Mouse (Mus musculus): Measurements from ENCODE around the gene Mrrf. TPM values are rescaled to one million over a fixed set of nuclear protein-coding genes. Genes with fewer than 3 reads are reported as not detected.
"Not testable (repeated sequence)": the region's sequence is repeated elsewhere in the genome, so short reads cannot be mapped to it uniquely, and the experiment has no call there.

The Mrrf gene
- polyA plus RNA-seq, 1 experiment from 2014 or later: 30.4 TPM

DNA sequence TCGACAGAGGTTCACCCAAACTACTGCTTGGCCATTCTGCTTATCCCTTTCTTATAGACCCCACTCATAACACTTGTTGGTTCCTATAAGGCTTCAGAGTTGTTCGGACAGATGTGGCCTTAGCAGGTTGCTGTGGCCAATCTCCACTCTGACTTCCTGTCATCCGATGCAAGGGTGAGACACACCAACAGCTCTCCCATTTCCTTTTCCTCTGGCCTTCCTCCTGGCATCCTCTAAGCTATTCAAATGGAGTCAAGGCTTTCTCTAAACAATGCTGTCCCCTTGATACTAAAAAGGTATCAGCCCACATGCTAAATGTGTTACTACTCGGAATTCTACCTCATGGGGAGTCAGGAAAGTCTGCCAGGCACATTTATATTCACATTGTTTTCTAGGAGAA, 8.2 kb upstream of the Mrrf start:
- no peak for ATAC-seq (ENCODE audit: insufficient read depth)
- no peak overlapping the region for H3K4me3 ChIP-seq (ENCODE audit: low read depth, low read length)
- no peaks in the 10 kb centered on the region for H3K4me1 ChIP-seq (ENCODE audit: insufficient read depth)
- no peaks in the 10 kb centered on the region for H3K27me3 ChIP-seq (ENCODE audit: insufficient read depth, low read length)
- no peak overlapping the region for H3K27ac ChIP-seq (ENCODE audit: low read depth)
- WGBS: 62% methylated on average over 4 of the region's 4 CpGs
- DNase-seq: peak; percentile 34
- H3K9me3 ChIP-seq (ENCODE audit: low read depth, low read length): no peaks in the 10 kb centered on the region
- peaks cover 66% of the 10 kb centered on the region for H3K36me3 ChIP-seq (ENCODE audit: insufficient read depth)
- H3K9ac ChIP-seq: no peak overlapping the region
- no peak overlapping the region for H3K4me2 ChIP-seq
- no peak for TF ChIP-seq CTCF (IDR thresholded peaks at IDR 0.05; ENCODE audit: low read depth)

GRCm38 (mm10) chr2:36129051-36129450, 7.1 kb upstream of the Mrrf start:
- Histone ChIP-seq H3K27me3 (ENCODE audit: insufficient read depth, low read length) (no peaks in the 10 kb centered on the region), H3K4me2 (no peak overlapping the region), H3K27ac (ENCODE audit: low read depth) (no peak overlapping the region), H3K4me1 (ENCODE audit: insufficient read depth) (no peaks in the 10 kb centered on the region), H3K4me3 (ENCODE audit: low read depth, low read length) (no peak overlapping the region), H3K9ac (no peak overlapping the region), H3K36me3 (ENCODE audit: insufficient read depth) (peaks cover 66% of the 10 kb centered on the region), H3K9me3 (ENCODE audit: low read depth, low read length) (no peaks in the 10 kb centered on the region)
- ATAC-seq (ENCODE audit: insufficient read depth) (no peak), DNase-seq (peak; percentile 26)
- WGBS: 78% methylated on average over 3 of the region's 3 CpGs
- no peak for TF ChIP-seq CTCF (IDR thresholded peaks at IDR 0.05; ENCODE audit: low read depth)

- H3K4me2 ChIP-seq: peak overlapping the region; percentile 86
- peaks cover 33% of the 10 kb centered on the region for H3K36me3 ChIP-seq (ENCODE audit: insufficient read depth)
- no peaks in the 10 kb centered on the region for H3K9me3 ChIP-seq (ENCODE audit: low read depth, low read length)
- H3K4me3 ChIP-seq (ENCODE audit: low read depth, low read length): peak overlapping the region; percentile 78
- no peak for DNase-seq
- no peak for ATAC-seq (ENCODE audit: insufficient read depth)
- peak overlapping the region; percentile 92 for H3K27ac ChIP-seq (ENCODE audit: low read depth)
- no peaks in the 10 kb centered on the region for H3K27me3 ChIP-seq (ENCODE audit: insufficient read depth, low read length)
- 1% methylated on average over 4 of the region's 4 CpGs for WGBS
- H3K9ac ChIP-seq: peak overlapping the region; percentile 82
- H3K4me1 ChIP-seq (ENCODE audit: insufficient read depth): peaks cover 7% of the 10 kb centered on the region; the same call in 1 of the 2 replicates
- TF ChIP-seq CTCF (IDR thresholded peaks at IDR 0.05; ENCODE audit: low read depth): no peak
Measured at GRCm38 (mm10) chr2:36135887-36136286, 302 bp upstream of the Mrrf start.

DNA sequence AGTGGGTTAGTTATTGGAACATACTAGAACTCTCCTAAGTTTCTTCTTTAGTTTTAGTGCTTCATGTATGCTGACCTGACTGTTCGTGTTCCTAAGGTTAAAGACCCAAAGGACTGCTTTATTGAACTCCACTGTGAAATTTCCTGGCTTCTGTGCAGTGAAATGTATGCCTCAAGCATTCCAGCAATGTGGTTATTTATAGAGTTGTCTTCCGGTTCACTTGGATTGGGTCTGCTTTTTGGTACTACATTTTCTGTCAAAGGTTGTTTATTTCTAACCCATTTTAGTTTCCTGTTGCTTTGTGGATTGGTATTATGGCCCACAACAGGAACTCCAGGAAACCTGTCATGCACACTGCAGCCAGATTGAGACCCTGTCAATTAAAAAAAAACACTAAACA, 2.9 kb downstream of the Mrrf start:
- 45% methylated on average over 2 of the region's 2 CpGs for WGBS
- H3K9ac ChIP-seq: no peak overlapping the region
- peaks cover 7% of the 10 kb centered on the region; the same call in 1 of the 2 replicates for H3K4me1 ChIP-seq (ENCODE audit: insufficient read depth)
- no peaks in the 10 kb centered on the region for H3K27me3 ChIP-seq (ENCODE audit: insufficient read depth, low read length)
- H3K4me3 ChIP-seq (ENCODE audit: low read depth, low read length): no peak overlapping the region
- H3K36me3 ChIP-seq (ENCODE audit: insufficient read depth): peaks cover 21% of the 10 kb centered on the region
- no peaks in the 10 kb centered on the region for H3K9me3 ChIP-seq (ENCODE audit: low read depth, low read length)
- H3K4me2 ChIP-seq: 0 out of 2 replicates have a peak overlapping the region, but pooled peaks have one; percentile 7
- ATAC-seq (ENCODE audit: insufficient read depth) (no peak), DNase-seq (peak; percentile 52)
- no peak for TF ChIP-seq CTCF (IDR thresholded peaks at IDR 0.05; ENCODE audit: low read depth)
- peak overlapping the region; percentile 55 for H3K27ac ChIP-seq (ENCODE audit: low read depth)

DNA sequence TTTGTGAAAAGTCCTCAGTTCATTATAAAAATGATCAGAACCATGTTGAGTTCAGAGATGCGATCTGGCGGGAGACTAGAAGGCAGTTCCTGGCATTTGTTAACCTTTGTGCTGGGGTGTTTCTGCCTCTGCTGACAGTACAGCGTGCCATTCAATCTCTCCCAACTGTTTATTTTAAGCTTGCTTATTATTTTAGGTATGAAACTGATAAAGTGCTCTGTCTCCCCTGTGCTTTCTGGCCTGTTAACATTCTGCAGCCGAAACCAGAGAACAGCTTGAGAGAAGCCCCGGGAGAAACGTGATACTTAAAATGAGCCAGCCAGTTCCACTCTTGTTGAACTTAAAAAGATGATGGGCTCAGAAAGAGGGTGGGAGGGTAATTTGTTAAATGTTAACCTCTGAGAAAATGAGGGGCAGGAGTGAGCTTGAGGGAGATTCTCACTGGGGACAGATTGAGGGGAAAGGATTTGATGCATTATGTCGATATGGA, 12.7 kb downstream of the Mrrf start:
- Histone ChIP-seq H3K4me3 (ENCODE audit: low read depth, low read length) (no peak overlapping the region), H3K9ac (no peak overlapping the region), H3K36me3 (ENCODE audit: insufficient read depth) (peaks cover 23% of the 10 kb centered on the region), H3K27me3 (ENCODE audit: insufficient read depth, low read length) (no peaks in the 10 kb centered on the region), H3K9me3 (ENCODE audit: low read depth, low read length) (no peaks in the 10 kb centered on the region), H3K27ac (ENCODE audit: low read depth) (no peak overlapping the region), H3K4me2 (no peak overlapping the region), H3K4me1 (ENCODE audit: insufficient read depth) (no peaks in the 10 kb centered on the region)
- no peak for ATAC-seq (ENCODE audit: insufficient read depth)
- WGBS: 49% methylated on average over 7 of the region's 7 CpGs
- no peak for TF ChIP-seq CTCF (IDR thresholded peaks at IDR 0.05; ENCODE audit: low read depth)
- no peak for DNase-seq

GRCm38 (mm10) chr2:36152401-36152800, 16.2 kb downstream of the Mrrf start:
- not testable (repeated sequence) for H3K4me3 ChIP-seq (ENCODE audit: low read depth, low read length); DNase-seq; H3K9ac ChIP-seq; H3K4me1 ChIP-seq (ENCODE audit: insufficient read depth); ATAC-seq (ENCODE audit: insufficient read depth); H3K4me2 ChIP-seq; H3K27ac ChIP-seq (ENCODE audit: low read depth); H3K27me3 ChIP-seq (ENCODE audit: insufficient read depth, low read length); H3K9me3 ChIP-seq (ENCODE audit: low read depth, low read length)
- H3K36me3 ChIP-seq (ENCODE audit: insufficient read depth): peaks cover 31% of the 10 kb centered on the region
- WGBS: 90% methylated on average over 4 of the region's 4 CpGs

- DNase-seq (no peak), ATAC-seq (ENCODE audit: insufficient read depth) (no peak)
- H3K4me2 ChIP-seq: no peak overlapping the region
- no peak overlapping the region for H3K4me3 ChIP-seq (ENCODE audit: low read depth, low read length)
- peaks cover 33% of the 10 kb centered on the region for H3K36me3 ChIP-seq (ENCODE audit: insufficient read depth)
- no peaks in the 10 kb centered on the region for H3K9me3 ChIP-seq (ENCODE audit: low read depth, low read length)
- TF ChIP-seq CTCF (IDR thresholded peaks at IDR 0.05; ENCODE audit: low read depth): no peak
- H3K4me1 ChIP-seq (ENCODE audit: insufficient read depth): no peaks in the 10 kb centered on the region
- no peak overlapping the region for H3K9ac ChIP-seq
- no peaks in the 10 kb centered on the region for H3K27me3 ChIP-seq (ENCODE audit: insufficient read depth, low read length)
- 68% methylated on average over 1 of the region's 1 CpGs for WGBS
- H3K27ac ChIP-seq (ENCODE audit: low read depth): no peak overlapping the region
Measured at GRCm38 (mm10) chr2:36157461-36157860, 21.3 kb downstream of the Mrrf start.

DNA sequence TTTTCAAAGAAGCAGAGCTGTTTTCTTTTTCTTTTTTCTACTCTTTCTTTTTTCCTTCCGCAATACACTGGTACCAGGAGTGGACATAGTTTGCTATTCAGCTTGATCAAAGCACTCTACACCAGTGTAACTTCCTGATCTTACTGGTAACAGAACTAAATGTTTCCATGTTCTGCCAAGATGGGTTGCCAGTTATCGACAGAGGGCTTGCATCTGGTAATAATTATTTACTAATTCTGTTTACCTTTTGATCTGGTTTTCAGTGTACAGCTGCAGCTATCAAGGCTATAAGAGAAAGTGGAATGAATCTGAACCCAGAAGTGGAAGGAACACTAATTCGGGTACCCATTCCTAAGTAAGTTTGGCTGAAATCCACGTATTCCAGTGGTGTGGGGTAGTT, 23.1 kb downstream of the Mrrf start:
- Histone ChIP-seq H3K9me3 (ENCODE audit: low read depth, low read length) (no peaks in the 10 kb centered on the region), H3K27me3 (ENCODE audit: insufficient read depth, low read length) (no peaks in the 10 kb centered on the region), H3K4me3 (ENCODE audit: low read depth, low read length) (no peak overlapping the region), H3K36me3 (ENCODE audit: insufficient read depth) (peaks cover 27% of the 10 kb centered on the region; the same call in 1 of the 2 replicates), H3K27ac (ENCODE audit: low read depth) (no peak overlapping the region), H3K9ac (no peak overlapping the region), H3K4me2 (no peak overlapping the region), H3K4me1 (ENCODE audit: insufficient read depth) (no peaks in the 10 kb centered on the region)
- WGBS: 78% methylated on average over 4 of the region's 4 CpGs
- no peak for DNase-seq
- no peak for TF ChIP-seq CTCF (IDR thresholded peaks at IDR 0.05; ENCODE audit: low read depth)
- no peak for ATAC-seq (ENCODE audit: insufficient read depth)
